Mouse (Mus musculus): ENCODE results near the gene Kxd1. TPM values are rescaled to one million over a fixed set of nuclear protein-coding genes. Genes with fewer than 3 reads are reported as not detected.

Kxd1 gene
- polyA plus RNA-seq, 1 experiment from 2014 or later = 46.7 TPM

GRCm38 (mm10) chr8:70541081-70541480, 13.3 kb upstream of the Kxd1 start:
- Histone ChIP-seq H3K4me1 (replicated peaks) (peaks cover 47% of the 10 kb centered on the region), H3K4me3 (peak overlapping the region; percentile 73), H3K9ac (peak overlapping the region; percentile 80; the same call in 1 of the 2 replicates), H3K27me3 (no peaks in the 10 kb centered on the region), H3K9me3 (no peaks in the 10 kb centered on the region), H3K4me2 (peak overlapping the region; percentile 97), H3K27ac (replicated peaks) (no peak overlapping the region), H3K36me3 (peaks cover 15% of the 10 kb centered on the region)
- no peak for ATAC-seq (ENCODE audit: low read depth)
- WGBS = 87% methylated on average over 5 of the region's 5 CpGs

DNA sequence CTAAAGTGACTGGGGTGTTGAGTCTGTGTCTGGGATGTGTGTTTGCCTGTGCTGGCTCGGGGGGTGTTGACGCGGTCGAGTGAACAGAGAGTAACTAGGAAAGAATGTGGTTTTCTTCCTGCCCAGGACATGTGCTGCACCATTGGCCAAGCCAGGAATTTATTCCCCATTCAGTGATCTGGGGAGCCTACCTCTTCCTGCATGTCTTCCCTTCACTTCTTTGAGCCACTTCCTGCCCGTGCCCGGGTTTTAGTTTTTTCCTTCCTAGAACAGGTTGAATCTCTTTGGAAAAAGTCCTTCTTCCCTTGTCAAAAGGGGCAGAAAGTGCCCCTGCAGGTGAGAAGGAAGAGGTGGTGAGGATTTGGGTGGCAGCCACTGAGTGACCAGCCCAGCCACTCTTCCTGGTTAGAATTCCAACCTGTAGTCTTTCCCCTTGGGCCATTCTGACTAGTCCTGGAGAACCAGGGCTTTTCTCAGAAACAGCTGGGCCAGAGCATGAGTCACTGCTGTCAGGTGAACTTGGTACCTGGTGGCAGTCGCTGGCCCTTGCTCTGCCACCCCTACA, 12.8 kb upstream of the Kxd1 start:
- no peak overlapping the region for H3K27ac ChIP-seq (replicated peaks)
- H3K4me2 ChIP-seq = peak overlapping the region; percentile 97

DNA sequence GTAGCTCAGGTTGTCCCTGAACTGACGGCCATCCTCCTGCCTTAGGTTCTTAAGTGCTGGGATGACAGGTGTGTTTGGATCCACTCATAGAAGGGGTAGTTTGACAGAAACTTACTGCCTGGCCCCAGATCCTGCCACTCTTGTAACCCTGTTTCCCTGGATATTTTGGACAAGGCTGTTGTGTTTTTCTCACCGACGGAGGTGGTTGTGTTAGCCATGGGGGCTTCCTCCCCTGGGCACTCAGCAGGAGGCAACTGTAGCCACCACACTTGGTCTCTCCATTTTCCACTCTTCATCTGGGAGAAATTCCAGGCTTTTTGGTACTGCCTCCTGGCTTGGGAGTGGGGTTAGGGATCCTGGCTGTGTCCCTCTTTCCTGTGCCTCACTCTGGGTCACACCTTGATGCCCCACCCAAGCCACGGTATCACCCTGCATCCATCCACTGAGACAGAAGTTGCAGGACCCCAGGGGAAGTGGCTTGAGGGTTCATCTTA, 12.3 kb upstream of the Kxd1 start:
- ATAC-seq (ENCODE audit: low read depth) = no peak
- Histone ChIP-seq H3K36me3 (peaks cover 25% of the 10 kb centered on the region), H3K4me1 (replicated peaks) (peaks cover 47% of the 10 kb centered on the region), H3K4me2 (peak overlapping the region; percentile 97), H3K9ac (peak overlapping the region; percentile 80), H3K9me3 (no peaks in the 10 kb centered on the region), H3K27me3 (no peaks in the 10 kb centered on the region), H3K4me3 (peak overlapping the region; percentile 73), H3K27ac (replicated peaks) (peak overlapping the region; percentile 93)
- 19% methylated on average over 4 of the region's 4 CpGs for WGBS

More for the DNA sequence above, 12.8 kb upstream of the Kxd1 start:
- Histone ChIP-seq H3K9ac (peak overlapping the region; percentile 80), H3K4me3 (peak overlapping the region; percentile 73), H3K36me3 (peaks cover 19% of the 10 kb centered on the region), H3K9me3 (no peaks in the 10 kb centered on the region), H3K4me1 (replicated peaks) (peaks cover 47% of the 10 kb centered on the region), H3K27me3 (no peaks in the 10 kb centered on the region)
- no peak for ATAC-seq (ENCODE audit: low read depth)
- WGBS = 60% methylated on average over 7 of the region's 7 CpGs

GRCm38 (mm10) chr8:70539077-70539813, 11.5 kb upstream of the Kxd1 start, which contains the start of gene Ell:
TSS of gene Ell (plus strand) at chr8:70539457.
- Histone ChIP-seq H3K4me2 (peak within 1 kb of the TSS; percentile 97), H3K4me1 (replicated peaks) (peaks cover 45% of the 10 kb centered on the region), H3K27ac (replicated peaks) (peak within 1 kb of the TSS; percentile 93), H3K36me3 (peaks cover 33% of the 10 kb centered on the region), H3K9me3 (no peaks in the 10 kb centered on the region), H3K9ac (peak within 1 kb of the TSS; percentile 80), H3K27me3 (no peaks in the 10 kb centered on the region), H3K4me3 (peak within 1 kb of the TSS; percentile 73)
- WGBS = under 1% methylated on average over 58 of the region's 58 CpGs
- peak; percentile 90 for ATAC-seq (ENCODE audit: low read depth)

DNA sequence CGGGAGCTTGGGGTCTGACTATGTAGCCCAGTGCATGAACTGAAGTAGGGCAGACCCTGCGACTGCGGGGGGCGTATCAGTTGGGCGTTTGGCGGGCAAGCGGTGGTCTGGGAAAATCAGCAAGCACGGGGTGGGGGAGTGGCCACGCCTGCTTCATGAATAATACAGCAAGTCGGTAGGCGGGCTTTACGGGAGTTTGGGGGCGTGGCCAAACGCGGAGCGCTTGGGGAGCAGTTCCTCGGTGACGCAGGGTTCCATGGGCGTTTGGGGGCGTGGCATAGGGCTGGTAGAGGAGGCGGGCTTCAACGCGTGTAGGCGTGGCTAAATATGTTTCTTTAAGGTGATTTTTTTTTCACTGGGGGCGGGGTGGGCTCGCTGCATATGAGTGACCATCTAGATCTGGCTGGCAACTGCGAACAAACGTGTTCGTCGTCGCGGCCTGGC, 10.9 kb upstream of the Kxd1 start:
- no peaks in the 10 kb centered on the region for H3K9me3 ChIP-seq
- ATAC-seq (ENCODE audit: low read depth) = peak; percentile 81
- H3K4me3 ChIP-seq = peak overlapping the region; percentile 73
- H3K27me3 ChIP-seq = no peaks in the 10 kb centered on the region
- peak overlapping the region; percentile 58 for H3K9ac ChIP-seq
- peaks cover 39% of the 10 kb centered on the region for H3K36me3 ChIP-seq
- WGBS = under 1% methylated on average over 32 of the region's 32 CpGs
- peak overlapping the region; percentile 93 for H3K27ac ChIP-seq (replicated peaks)
- H3K4me2 ChIP-seq = peak overlapping the region; percentile 97
- peaks cover 39% of the 10 kb centered on the region for H3K4me1 ChIP-seq (replicated peaks)

DNA sequence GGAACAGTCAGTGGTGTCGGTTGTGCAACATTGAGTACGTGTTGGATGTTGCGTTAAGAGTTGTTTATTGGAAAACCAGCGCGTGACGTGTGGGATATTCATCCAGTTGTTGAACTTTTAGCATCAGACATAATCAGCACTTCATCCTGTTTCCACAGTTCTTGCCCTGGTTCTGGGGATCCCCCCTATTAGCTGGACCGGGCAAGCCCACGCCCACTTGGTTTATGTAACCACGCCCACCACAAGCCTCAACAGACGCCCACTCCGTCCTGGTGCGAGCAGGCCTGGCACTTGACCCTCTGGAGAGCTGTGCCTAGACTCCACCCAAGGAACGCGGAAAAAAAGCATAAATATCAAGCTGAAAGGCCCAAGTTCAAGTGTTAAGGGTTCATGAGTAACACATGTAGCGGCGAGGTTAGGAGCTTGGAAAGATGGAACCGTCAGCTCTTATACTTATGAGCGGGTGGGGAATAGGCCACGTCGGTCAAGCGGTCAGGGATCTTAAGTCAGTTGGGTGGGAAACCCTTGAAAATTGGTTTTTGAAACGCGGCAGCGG, 10.3 kb upstream of the Kxd1 start:
- Histone ChIP-seq H3K9ac (peak overlapping the region; percentile 9), H3K4me1 (replicated peaks) (peaks cover 35% of the 10 kb centered on the region), H3K27me3 (no peaks in the 10 kb centered on the region), H3K36me3 (peaks cover 44% of the 10 kb centered on the region), H3K4me2 (peak overlapping the region; percentile 97), H3K4me3 (peak overlapping the region; percentile 73), H3K27ac (replicated peaks) (peak overlapping the region; percentile 93), H3K9me3 (no peaks in the 10 kb centered on the region)
- ATAC-seq (ENCODE audit: low read depth) = peak; percentile 10
- WGBS = 14% methylated on average over 24 of the region's 24 CpGs

- Histone ChIP-seq H3K4me3 (no peak overlapping the region), H3K9me3 (no peaks in the 10 kb centered on the region), H3K4me1 (replicated peaks) (peaks cover 16% of the 10 kb centered on the region), H3K9ac (no peak overlapping the region), H3K27me3 (no peaks in the 10 kb centered on the region), H3K4me2 (no peak overlapping the region), H3K36me3 (peaks cover 68% of the 10 kb centered on the region), H3K27ac (replicated peaks) (no peak overlapping the region)
- ATAC-seq (ENCODE audit: low read depth) = no peak
- 94% methylated on average over 2 of the region's 2 CpGs for WGBS
Observed at GRCm38 (mm10) chr8:70535701-70536100, 7.9 kb upstream of the Kxd1 start.

DNA sequence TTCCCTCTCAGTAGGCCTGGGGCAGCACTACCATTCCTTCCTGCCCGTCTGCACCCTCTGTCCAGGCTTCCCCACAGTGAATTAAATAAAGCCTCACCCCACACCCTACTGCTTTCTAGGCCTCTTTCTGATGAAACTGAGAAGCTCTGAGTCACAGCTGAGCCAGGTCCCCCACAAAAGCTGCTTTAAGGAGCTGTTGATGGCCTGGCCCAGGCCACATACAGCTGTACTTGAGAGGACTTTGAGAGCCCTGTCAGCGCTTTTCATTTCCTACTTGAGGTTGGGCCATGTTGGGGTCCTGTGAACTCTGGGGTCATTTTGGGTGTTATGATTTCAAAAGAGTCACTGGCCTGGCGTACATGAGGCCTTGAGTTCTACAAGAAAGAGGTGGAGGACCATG, 7.5 kb upstream of the Kxd1 start:
- Histone ChIP-seq H3K4me1 (replicated peaks) (peaks cover 11% of the 10 kb centered on the region), H3K27ac (replicated peaks) (no peak overlapping the region), H3K4me2 (no peak overlapping the region), H3K27me3 (no peaks in the 10 kb centered on the region), H3K9me3 (no peaks in the 10 kb centered on the region), H3K9ac (no peak overlapping the region), H3K36me3 (peaks cover 73% of the 10 kb centered on the region), H3K4me3 (no peak overlapping the region)
- ATAC-seq (ENCODE audit: low read depth) = no peak
- WGBS = 92% methylated on average over 3 of the region's 3 CpGs

DNA sequence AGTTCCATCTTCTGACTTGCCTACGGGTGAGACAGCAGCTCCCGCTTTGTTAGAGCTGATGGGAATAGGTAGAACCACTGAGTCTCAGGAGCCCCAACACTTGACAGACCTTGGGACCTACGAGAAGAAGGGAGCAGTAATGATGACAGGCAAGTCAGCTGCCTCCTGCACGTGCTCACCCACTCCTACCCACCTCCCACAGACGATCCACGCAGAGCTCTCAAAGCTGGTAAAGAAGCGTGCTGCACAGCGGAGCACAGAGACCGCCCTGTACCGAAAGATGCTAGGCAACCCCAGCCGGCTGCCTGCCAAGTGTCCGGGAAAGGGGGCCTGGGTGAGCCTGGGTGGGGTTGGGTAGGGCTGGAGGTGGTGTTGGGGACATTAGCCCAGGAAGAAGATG, 6.5 kb upstream of the Kxd1 start:
- Histone ChIP-seq H3K4me3 (no peak overlapping the region), H3K27ac (replicated peaks) (no peak overlapping the region), H3K27me3 (no peaks in the 10 kb centered on the region), H3K9ac (no peak overlapping the region), H3K9me3 (no peaks in the 10 kb centered on the region), H3K36me3 (peaks cover 82% of the 10 kb centered on the region), H3K4me1 (replicated peaks) (peaks cover 17% of the 10 kb centered on the region), H3K4me2 (no peak overlapping the region)
- ATAC-seq (ENCODE audit: low read depth) = no peak
- WGBS = 92% methylated on average over 12 of the region's 12 CpGs

GRCm38 (mm10) chr8:70530314-70530713, 2.6 kb upstream of the Kxd1 start:
- Histone ChIP-seq H3K9ac (no peak overlapping the region), H3K36me3 (peaks cover 60% of the 10 kb centered on the region), H3K27me3 (no peaks in the 10 kb centered on the region), H3K4me2 (no peak overlapping the region), H3K4me3 (no peak overlapping the region), H3K27ac (replicated peaks) (no peak overlapping the region), H3K4me1 (replicated peaks) (peaks cover 35% of the 10 kb centered on the region), H3K9me3 (no peaks in the 10 kb centered on the region)
- 97% methylated on average over 2 of the region's 2 CpGs for WGBS
- ATAC-seq (ENCODE audit: low read depth) = no peak

GRCm38 (mm10) chr8:70529741-70530161, 2.0 kb upstream of the Kxd1 start:
- Histone ChIP-seq H3K9ac (no peak overlapping the region), H3K27me3 (no peaks in the 10 kb centered on the region), H3K4me3 (no peak overlapping the region), H3K4me1 (replicated peaks) (peaks cover 35% of the 10 kb centered on the region), H3K36me3 (peaks cover 55% of the 10 kb centered on the region), H3K9me3 (no peaks in the 10 kb centered on the region), H3K27ac (replicated peaks) (no peak overlapping the region), H3K4me2 (no peak overlapping the region)
- ATAC-seq (ENCODE audit: low read depth) = no peak
- 98% methylated on average over 3 of the region's 3 CpGs for WGBS

DNA sequence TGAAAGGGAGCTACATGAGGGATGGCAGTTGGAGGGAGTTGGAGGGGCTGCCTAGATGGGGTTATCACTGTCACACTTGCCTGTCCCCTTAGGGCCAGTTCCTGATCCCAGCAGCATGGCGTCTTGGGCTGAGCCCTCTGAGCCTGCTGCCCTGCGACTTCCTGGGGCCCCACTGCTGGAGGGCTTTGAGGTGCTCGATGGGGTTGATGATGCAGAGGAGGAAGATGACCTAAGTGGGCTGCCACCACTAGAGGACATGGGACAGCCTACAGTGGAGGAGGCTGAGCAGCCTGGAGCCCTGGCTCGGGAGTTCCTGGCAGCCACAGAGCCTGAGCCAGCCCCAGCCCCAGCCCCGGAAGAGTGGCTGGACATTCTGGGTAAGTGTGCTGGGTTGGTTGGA, 1.5 kb upstream of the Kxd1 start:
- Histone ChIP-seq H3K4me1 (replicated peaks) (peaks cover 35% of the 10 kb centered on the region), H3K4me3 (no peak overlapping the region), H3K36me3 (peaks cover 50% of the 10 kb centered on the region), H3K4me2 (no peak overlapping the region), H3K27ac (replicated peaks) (no peak overlapping the region), H3K9me3 (no peaks in the 10 kb centered on the region), H3K27me3 (no peaks in the 10 kb centered on the region), H3K9ac (no peak overlapping the region)
- WGBS = 79% methylated on average over 5 of the region's 5 CpGs
- no peak for ATAC-seq (ENCODE audit: low read depth)
